Mouse (Mus musculus) ES-E14 (cell line): ENCODE results near the gene Arl4a.

ENCODE experiments used
- HCFC1 ChIP-seq: IDR thresholded peaks from 2 replicates; pipeline ENCODE4 v1.6.1; 2012; ENCODE audit warnings: low read length, inconsistent platforms, borderline replicate concordance; ENCODE audit not compliant: insufficient read depth
- ZC3H11A ChIP-seq: IDR thresholded peaks from 2 replicates; pipeline ENCODE4 v1.6.1; 2012; ENCODE audit warnings: low read depth, mild to moderate bottlenecking, inconsistent platforms, low read length, borderline replicate concordance

- no peak for TF ChIP-seq HCFC1
- TF ChIP-seq ZC3H11A = no peak
Measured at GRCm38 (mm10) chr12:39975829-39976340, 61.9 kb downstream of the Arl4a start.
